Mouse (Mus musculus) frontal cortex, postnatal 25 days (tissue): ENCODE results near the gene Mtmr4.

ENCODE experiments used
- DNase-seq, 2 experiments: peaks; one replicate each; pipeline ENCODE4 v3.0.0; 2022; ENCODE audit warnings: low spot score in 2 of 2

Gene Mtmr4

DNA sequence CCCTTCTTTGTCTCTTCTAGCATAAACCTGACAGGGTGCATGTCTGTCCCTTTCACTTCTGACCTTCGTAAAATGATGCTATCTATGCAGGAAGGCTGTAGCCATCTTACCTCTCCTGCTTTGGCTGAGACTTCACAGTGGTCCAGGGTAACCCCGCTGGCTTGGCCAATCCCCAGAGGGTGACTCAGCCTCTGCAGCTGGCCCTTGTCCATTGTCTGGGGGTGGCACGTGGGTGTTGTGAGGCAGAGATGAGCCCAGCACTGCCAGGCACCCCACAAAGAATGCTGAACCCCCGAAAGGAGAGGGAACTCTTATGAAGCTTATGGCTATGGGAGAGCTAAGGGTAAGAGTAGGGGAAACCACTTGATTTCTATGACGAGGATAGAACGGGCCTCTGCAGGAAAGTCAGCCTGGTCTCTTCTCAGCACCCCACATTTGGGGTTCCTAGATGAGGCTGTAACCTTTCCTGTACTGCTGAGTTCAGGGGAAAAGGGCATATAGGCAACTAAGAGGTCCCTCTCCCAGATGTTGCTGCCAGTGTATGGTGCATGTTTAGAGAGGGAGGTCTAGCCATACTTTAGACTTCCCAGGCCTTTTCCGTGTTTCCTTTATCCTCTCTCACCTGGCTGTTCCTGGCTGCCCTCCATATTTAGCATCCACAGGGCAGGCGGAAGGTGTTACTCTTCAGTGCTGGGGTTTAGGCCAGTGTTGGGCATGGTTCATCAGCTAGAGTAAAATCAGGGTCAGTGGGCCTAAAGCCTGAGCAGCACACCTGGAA is 9.8 kb upstream of the Mtmr4 start:
- no peak for DNase-seq

DNA sequence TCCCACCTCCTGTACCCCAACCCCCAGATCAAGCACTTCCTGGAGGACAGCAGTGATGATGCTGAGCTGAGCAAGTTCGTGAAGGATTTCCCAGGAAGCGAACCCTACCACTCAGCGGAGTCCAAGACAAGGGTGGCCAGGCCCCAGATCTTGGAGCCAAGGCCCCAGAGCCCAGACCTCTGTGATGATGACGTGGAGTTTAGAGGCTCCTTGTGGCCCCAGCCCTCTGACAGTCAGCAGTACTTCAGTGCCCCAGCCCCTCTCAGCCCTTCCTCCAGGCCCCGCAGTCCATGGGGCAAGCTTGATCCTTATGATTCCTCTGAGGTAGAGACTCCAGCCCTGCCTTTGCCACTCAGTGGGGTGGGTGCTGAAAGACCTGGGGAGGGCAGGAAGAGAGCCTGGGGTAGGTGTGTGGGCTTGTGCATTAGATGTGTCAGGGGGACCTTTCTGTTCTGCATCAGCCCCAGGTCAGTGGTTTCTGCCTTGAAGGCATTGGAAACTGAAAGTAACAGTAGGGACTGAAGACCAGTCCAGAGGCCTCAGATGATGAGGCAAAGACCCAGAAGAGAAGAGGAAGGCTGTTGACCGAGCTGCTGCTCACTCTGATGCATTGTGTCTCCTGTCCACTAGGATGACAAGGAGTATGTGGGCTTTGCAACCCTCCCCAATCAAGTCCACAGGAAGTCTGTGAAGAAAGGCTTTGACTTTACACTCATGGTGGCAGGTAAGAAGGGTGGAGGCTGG is 8.5 kb upstream of the Mtmr4 start:
- no peak for DNase-seq

DNA sequence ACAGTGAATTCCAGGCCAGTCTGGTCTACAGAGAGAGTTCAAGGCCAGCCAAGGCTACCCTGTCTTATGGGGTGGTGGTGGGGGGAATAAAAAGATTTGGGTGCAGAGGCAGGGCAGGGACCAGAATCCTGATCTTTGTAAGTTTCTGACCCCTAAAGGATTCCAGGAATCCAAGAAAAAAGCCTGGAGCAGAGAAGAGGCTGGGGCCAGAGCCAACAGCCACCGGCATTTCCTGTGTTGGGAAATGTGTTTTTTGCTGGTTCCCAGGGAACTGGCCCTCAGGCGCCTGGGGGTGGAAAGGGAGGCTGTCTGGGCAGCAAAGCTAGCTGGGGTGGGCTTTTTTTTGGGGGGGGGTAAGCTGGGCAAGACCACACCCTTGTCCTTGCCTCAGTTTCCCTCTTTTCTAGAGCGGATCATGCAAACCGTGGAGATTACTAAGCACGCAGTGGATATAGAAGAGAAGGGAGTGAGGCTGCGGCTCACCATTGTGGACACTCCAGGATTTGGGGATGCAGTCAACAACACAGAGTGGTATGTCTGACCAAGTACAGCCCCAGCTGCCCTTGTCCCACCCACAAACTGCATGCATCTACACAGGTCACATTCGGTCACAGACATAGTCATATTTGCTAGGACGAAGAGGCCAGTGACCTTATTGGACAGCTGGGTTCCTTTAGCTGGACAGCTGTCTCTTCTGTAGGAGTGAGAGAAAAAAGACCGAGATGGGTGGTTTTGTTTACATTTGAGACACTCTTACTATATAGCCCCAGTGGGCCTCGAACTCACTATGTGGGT is 7.1 kb upstream of the Mtmr4 start:
- no peak for DNase-seq

DNA sequence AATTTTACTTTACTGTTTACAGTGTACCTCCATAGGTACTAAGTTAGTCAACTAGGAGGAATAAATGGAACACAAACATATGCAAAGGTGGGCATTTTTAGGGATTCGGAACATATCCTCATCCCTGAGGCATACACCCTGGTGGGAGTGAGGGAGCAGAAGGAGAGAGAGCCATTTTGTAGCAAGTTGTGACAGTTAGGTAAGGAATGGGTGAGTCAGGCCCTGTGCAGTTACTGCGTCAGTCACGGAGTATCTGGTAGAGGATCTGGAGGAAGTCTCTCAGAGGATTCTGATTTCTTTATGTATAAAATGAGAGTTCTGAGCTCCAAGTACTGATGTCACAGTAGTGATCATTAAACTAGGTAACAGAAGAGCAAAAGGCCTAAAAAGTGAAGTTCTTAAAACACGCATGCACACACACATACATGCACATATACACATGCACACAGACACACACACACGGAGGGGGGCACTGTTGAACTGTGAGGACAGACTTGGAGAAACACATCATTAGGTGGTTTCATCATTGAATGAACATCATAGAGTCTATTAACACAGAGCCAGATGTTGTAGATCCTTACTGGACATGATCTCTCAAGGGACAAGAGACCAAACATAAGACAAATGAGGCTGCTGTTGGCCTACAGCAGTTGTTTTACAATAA is 4.6 kb upstream of the Mtmr4 start:
- DNase-seq: no peak

DNA sequence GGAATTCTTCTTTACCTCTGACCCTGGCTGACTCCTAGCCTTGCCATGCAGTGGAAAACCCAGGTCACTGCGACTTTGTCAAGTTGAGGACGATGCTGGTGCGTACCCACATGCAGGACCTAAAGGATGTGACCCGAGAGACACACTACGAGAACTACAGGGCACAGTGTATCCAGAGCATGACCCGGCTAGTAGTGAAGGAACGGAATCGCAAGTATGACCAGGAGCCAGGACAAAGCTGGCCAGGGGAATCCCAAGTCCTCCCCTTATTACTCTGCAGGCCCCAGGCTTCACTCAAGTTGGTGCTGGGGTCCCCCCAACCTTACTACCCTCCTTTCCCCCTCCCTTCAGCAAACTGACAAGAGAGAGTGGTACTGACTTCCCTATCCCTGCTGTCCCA is 2.4 kb upstream of the Mtmr4 start:
- DNase-seq: no peak

DNA sequence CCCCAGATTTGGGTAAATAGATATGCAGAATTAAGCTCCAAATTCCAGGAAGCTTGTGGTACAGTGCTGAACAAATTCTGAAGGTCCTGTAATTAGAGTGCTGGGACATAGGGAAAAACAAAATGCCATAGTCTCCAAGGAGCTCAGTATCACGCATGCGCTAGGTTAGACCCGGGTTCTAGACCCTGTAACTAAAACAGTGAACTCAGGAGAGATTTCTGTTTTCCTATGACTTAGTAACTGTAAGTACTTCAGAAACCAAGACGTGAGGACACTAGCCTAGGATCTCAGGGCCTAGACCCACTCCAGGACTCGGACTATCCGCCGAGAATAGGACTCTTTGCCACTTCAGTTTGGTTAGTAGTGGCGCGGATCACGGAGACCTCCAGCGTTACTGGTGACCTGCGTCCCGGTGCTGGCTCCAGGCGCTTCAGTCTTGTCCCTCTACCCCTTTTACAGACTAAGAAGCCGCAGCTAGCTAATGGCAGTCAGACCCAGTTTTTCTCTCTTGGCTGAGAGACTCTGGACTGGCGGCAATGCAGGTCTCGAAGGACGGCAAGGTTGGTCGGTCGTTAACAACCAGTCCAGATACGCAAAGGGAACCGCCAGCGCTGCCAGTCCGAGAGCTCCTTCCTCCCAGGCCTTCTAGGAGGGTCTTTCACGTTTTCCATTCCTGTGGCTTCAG is 979 bp upstream of the Mtmr4 start:
- DNase-seq: peak in 1 of 2 experiments; percentile 34

DNA sequence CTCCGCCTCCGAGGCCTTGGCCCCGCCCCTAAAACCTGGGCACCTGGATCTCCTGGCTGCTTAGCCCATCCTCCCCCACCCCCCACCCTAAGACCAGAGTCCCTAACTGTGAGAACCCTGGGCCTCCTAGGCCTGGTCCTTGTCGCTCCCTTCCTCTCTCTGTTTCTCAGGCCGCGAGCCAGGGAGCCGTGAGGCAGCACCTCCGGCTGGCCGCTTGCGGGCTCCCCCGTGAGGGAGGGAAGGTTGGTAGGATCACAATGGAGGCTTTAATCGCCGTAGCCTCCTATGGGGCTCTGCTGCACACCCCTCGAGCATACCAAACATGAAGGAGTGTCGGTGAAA is 363 bp downstream of the Mtmr4 start:
- DNase-seq: no peak

DNA sequence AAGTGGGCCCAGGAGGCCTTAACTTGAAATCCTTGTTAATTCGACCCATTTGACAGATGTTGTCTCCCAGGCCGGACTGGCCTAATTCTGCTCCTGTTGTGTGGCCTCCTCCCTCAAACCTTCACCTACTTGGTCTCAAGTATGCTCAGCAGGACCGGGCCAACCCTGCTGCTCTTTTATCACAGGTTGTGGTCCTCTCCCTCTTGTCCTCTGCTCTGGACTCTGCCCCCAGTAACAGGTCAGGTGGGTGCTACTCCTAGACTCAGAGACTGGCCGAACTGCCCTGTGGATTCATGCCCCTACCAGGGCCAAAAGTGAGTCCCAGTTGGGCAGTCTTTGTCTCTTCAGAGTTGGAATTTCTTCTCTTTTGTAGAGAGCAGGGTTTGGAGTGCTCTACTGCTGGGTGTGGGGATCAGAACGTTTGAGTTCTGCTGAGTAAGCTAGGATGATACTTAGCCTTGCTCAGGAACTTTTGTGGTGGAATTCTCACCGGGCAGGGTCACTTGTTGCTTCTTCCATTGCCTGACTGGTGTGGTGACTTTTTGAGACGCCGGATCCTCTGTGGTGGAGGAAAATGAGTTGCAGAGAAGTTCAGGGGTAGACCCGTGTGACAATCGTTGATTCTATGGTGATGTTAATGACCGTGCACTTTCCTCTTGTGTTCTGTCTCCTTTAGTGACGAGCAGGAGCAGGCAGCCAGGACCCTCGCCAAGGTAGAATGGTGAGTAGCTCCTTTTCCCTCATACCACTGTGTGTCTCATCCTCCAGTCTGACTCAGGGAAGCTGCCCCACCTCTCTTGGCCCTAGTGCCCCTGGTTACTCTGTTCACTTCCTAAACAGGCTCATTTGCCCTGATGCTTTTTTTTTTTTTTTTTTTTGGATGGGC is 994 bp downstream of the Mtmr4 start:
- no peak for DNase-seq

DNA sequence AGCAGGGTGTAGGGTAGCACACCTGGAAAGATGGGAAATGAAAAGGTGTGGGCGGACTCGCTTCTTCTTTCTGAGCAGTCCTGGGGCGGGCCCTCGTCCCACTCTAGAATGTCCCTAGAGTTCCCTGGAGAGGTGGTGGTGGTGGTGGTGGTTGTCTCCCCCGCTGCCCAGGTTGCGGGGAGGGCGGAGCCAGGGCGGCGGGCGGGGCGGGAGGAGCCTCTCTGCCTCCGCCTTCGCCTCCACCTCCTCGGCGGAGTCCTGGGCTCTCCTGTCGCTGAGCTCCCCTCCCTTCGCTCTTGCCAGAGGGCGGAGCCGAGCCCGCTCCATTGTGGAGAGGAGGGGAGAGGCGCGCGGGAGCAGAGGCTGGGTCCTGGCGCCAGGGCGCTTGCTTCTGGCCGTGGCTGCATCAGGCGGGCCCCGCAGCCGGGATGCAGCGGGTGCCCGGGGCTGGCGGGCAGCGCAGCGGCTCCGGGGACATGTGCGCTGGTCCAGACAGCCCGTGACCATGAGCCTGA is 3.4 kb downstream of the Mtmr4 start:
- DNase-seq: peak; percentile 57 to 68

DNA sequence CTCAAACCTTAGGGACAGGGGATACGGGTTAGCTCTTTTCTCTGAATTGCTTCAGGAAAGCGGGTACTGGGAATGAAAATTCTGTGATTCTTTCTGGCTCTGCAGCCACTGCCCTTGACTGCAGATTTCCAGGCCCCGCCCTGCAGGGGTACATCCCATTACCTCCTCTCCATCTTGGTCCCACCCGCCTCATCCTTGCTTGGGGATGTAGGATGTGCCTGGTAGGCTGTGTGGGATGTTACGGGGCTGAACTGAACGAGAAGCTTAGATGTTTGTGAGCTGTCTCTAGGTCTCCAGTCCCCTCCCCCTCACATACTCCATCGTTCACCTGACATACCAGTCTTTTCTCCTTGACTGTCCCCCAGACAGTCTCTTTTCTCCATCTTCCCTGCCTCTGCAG is 4.0 kb downstream of the Mtmr4 start:
- DNase-seq: peak in 1 of 2 experiments; percentile 6

DNA sequence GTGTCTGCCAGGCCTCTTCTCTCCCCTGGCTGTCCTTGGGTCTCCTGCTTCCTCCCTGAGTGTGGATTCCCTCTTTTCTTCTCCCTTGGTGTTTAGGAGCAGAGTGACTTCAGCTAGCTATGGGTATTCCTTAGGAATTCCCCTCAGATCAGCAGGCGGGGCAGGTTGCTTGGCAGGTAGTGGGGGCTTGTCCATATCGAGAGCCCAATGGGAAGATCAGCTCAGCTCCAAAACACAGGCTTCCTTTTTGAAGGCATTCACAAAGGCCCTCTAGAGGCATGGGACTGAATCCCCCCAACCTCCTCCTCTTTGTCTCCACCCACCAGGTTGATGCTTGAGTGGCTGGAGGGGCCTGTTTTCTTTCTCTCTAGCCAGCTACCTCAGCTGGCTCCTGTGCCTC is 4.5 kb downstream of the Mtmr4 start:
- DNase-seq: no peak

DNA sequence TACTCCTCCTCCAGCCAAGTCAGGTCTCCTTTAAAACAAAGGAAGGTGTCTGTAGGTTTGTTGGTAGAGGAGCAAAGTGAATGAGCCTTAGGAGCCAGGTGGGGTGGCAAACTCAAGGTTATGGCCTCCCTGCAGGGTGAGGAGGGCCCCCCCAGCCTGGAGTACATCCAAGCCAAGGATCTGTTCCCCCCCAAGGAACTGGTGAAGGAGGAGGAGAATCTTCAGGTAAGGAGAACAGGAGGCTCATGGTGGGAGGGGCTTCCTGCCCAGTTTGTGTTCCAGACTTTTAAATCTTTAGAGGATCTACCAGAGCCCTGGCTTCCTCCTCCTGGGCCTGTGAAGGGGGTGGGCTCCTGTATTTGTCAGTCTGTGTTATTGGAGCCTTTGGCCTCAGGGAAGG is 5.1 kb downstream of the Mtmr4 start:
- DNase-seq: no peak

DNA sequence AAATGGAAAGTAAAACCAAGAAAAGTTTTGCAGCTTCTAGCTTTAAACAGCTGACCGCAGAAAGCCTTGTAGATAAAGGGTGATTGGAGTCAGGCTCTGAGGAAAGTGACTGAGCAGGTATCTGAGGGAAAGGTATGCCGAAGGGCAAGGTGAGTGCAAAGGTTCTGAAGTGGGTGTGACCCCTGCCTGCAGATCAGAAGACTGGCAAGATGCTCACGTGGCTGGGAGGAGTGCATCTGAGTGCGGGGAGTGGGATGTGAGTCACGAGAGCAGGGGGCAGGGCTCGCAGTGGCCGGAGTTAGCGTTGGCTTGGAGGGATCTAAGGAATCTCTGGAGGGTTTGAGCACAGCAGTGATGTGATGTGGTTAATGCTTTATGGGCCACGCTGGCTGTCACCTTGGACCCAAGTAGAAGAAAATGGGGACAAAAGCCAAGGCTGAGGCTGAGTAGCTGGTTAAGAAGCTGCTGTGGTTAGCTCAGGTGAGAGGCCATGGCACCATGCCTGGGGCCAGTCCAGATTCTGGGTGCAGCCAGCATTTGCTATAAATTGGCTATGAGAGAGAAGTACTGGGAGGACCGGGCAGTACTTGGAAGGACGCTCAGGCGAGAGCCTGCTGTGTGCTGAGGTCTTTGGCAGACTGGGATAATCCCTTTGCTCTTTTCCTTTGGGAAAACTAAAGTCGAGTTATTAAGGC is 7.6 kb downstream of the Mtmr4 start:
- DNase-seq: no peak

DNA sequence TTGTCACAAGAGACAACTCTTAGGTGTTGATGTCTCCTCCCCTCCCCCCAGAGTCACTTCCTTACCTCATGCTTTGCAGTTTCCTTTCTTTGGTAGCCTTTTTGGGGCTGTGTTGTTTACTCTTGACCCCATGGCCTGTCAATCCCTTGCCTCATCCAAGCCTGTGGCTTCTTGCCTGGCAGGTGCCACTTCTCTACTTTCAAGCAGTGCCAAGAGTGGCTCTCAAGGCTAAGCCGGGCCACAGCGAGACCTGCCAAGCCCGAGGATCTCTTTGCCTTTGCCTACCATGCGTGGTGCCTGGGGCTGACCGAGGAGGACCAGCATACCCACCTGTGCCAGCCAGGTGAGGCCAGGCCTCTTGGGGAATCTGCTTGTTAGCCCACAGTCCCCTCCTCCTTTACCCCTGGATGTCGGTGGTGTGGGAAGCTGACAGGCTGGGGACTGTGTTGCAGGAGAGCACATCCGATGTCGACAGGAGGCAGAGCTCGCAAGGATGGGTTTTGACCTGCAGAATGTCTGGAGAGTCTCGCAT is 8.4 kb downstream of the Mtmr4 start:
- DNase-seq: no peak

DNA sequence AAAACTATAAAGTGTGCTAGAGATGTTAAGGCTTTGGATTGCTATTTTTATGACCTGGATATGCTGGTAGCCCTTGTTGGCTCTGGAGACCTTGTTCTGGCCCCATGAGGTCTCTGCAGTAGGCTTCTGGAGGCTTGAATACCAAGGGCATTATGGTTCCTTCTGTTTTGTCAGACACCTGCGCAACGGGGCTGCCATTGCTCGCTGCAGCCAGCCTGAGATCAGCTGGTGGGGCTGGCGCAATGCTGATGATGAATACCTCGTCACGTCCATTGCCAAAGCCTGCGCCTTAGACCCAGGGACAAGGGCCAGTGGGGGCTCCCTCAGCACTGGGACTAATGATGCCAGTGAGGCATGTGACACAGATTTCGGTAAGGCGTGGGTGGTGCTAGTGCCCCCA is 10.3 kb downstream of the Mtmr4 start:
- no peak for DNase-seq

DNA sequence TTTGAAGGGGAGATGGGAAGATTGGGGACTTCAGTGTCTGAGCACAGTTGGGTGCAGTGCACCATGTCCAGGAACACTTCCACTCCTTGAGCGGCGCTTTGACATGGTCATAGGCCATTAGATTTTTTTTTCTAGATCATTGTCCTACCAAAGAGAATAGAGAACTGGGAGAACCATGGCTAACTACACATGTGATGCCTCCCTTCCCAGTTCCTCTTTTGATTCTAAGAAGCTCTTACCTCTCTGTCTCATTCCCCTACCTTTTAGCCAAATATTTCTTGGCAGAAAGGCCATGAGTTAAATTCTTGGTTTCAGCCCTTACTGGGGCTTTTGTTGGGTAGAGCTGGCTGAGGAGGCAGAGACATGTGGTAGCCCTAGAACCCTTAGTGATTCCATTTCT is 11.6 kb downstream of the Mtmr4 start:
- DNase-seq: no peak

DNA sequence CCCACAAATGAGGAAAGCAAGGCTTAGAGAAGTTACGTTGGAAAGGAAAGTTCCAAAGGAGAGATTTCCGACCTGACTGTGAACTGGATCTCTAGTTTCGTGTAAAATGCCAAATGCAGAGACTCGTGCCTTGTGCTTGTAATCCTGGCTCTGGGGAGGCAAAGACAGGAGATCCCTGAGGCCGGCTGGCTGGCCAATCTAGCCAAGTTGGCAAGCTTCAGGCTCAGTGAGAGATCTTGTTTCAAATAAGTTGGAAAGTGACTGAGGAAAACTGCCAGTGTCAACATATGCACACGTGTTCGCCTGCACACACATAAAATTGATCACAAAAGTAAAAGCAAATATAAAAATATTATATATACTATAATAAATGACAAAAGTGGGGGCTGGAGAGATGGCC is 17.3 kb downstream of the Mtmr4 start:
- no peak for DNase-seq

DNA sequence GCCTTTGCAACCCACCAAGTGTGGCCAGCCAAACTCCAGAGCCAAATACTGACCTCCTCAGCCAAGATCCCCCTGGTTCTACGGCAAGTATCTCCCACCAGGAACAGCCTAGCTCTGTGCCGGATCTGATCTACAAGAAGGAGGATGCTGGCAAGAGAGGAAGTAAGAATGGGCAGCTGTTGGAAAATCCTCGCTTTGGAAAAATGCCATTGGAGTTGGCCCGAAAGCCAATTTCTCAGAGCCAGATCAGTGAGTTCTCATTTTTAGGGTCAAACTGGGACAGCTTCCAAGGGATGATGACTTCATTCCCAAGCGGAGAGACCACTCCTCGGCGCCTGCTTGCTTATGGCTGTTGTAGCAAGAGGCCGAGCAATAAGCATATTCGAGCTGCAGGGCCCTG is 19.6 kb downstream of the Mtmr4 start:
- DNase-seq: no peak

DNA sequence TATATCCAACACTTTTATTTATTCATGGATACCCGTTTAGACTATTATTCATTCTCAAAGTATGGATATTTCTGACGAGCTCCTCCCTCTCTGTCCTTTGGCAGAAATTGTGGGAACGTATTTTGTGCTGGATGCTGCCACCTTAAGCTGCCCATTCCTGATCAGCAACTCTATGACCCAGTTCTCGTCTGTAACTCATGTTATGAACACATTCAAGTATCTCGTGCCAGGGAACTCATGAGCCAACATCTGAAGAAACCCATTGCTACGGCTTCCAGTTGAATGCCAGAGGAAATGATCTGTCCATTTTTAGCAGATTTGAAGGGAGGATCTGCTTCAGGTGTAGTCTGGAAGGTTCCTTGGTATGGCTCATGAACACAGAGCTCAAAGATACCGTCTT is 22.0 kb downstream of the Mtmr4 start:
- DNase-seq: no peak

DNA sequence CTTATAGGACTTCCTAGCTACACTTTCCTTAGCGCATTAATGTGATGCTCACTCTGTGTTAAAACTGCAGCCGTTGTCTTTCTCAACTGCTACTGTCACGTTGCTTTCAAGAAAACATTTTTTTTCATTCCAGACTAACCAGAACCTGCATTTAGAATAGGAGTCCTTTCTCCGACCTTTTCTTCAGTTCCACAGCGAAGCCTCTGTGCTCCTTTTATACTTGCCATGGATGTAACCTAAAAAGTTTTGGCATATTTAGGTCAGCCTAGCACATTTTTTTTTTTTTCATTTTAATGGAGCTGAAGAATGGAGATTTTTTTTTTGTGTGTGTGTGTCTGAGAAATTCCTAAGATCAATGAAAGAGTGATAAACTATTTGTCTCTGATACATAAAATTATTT is 23.6 kb downstream of the Mtmr4 start:
- no peak for DNase-seq
